Mouse (Mus musculus): ENCODE results near the gene Invs. TPM values are rescaled to one million over a fixed set of nuclear protein-coding genes. Genes with fewer than 3 reads are reported as not detected.

Gene Invs
- polyA plus RNA-seq, 1 experiment from 2014 or later = 10.2 TPM

DNA sequence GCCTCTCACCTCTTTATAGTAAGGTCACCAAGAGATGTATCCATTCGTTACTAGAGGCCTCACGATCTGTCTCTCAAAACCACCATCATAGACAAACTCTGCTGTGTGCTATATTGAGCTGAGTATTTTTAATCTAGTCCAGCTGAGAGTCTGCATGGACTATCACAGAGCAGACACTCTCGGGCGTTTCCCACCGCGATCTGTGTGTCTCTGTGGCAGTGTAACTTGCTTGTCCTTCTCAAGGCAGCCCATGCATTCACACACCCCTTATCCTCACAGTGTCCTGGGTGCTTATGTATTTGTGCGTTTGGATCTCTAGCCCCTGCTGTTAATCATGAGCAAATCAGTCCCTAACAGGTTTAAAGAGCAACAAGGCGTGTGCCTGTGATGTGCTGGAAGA is 133.9 kb downstream of the Invs start:
- Histone ChIP-seq H3K9ac (no peak overlapping the region), H3K9me3 (no peaks in the 10 kb centered on the region), H3K27ac (no peak overlapping the region), H3K4me1 (no peaks in the 10 kb centered on the region), H3K27me3 (no peaks in the 10 kb centered on the region), H3K4me2 (no peak overlapping the region), H3K4me3 (no peak overlapping the region), H3K36me3 (0 out of 2 replicates have a peak, but pooled peaks cover 8% of the 10 kb centered on the region)
- 89% methylated on average over 8 of the region's 8 CpGs for WGBS
- no peak for ATAC-seq (ENCODE audit: insufficient number of reproducible peaks, low FRiP score, low TSS enrichment, low read depth)

DNA sequence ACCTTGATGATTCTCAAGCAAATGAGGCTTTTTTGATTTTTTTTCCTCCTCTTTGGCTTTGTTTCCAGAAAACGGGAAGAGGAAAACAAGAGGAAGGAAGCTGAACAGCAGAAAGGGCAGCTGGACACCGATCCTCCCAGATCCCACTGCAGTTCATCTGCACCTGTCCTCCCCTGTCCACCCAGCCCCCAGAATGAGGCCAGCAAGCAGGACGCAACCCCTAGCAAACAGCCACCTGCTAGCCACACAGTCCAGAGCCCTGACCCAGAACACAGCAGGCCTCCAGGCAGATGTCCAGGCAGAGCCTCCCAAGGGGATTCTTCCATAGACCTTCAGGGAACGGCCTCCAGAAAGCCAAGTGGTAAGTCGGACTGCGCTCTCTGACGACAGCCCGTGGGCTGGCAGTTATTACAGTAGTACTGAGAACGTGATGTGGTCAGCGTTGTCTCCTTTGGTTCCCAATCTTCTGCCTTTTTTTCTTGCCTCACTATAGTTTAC is 136.3 kb downstream of the Invs start:
- no peak overlapping the region for H3K4me3 ChIP-seq
- ATAC-seq (ENCODE audit: insufficient number of reproducible peaks, low FRiP score, low TSS enrichment, low read depth) = no peak

DNA sequence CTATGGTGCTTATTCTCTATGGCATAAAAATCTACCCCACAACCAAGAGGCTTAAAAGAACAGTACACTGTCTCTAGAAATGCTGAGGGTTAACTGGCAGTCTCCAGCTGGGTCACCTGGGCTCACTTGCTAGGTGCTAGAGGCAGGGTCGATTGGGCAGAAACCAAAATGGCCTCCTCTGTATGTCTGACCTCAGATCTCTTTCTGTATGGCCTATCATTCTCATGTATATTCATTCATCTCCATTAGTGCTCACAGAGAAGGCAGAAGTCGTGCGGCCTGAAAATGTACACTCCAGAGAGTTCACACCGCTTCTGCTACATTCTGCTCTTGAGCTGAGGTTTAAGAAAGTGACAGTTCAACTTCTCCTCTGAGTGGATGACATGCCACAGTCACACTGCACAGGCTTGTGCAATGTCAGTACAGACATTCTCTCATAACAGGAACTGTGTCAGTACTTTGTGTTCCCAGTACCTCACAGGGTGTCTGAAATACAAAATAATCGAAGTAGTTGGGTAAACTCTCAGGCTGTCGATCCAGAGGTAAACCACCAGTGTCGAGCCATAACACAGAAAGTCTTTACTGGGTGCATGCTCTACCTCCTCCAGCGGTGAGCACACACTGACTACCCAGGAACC is 139.4 kb downstream of the Invs start:
- Histone ChIP-seq H3K27me3 (no peaks in the 10 kb centered on the region), H3K4me2 (no peak overlapping the region), H3K4me3 (no peak overlapping the region), H3K27ac (no peak overlapping the region), H3K36me3 (peaks cover 42% of the 10 kb centered on the region), H3K9me3 (no peaks in the 10 kb centered on the region), H3K4me1 (no peaks in the 10 kb centered on the region), H3K9ac (no peak overlapping the region)
- ATAC-seq (ENCODE audit: insufficient number of reproducible peaks, low FRiP score, low TSS enrichment, low read depth) = no peak
- WGBS = 90% methylated on average over 8 of the region's 8 CpGs

More for the DNA sequence above, 136.3 kb downstream of the Invs start:
- H3K27ac ChIP-seq = no peak overlapping the region
- no peaks in the 10 kb centered on the region for H3K4me1 ChIP-seq
- no peak overlapping the region for H3K4me2 ChIP-seq
- 79% methylated on average over 10 of the region's 10 CpGs for WGBS
- H3K9me3 ChIP-seq = no peaks in the 10 kb centered on the region
- peaks cover 16% of the 10 kb centered on the region for H3K36me3 ChIP-seq
- H3K9ac ChIP-seq = no peak overlapping the region
- no peaks in the 10 kb centered on the region for H3K27me3 ChIP-seq

DNA sequence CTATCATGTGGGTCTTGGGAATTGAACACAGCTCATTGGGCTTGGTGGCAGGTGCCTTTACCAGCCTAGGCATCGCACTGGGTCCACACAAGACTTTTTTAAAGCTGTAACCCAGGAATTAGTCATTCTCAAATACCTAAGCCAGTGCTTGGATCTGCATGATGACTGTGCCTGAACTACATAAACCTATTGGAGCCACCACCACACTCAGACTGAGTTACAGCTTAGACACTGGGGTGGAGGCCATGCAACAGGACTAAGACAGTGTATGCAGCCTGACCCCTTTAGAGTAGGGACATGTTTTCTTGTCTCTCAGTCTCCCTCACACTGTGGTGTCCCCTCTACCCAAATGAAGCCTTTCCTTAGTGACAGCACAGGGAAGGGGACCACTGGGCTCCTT is 143.1 kb downstream of the Invs start:
- no peak overlapping the region for H3K9ac ChIP-seq
- H3K27ac ChIP-seq = no peak overlapping the region
- H3K27me3 ChIP-seq = no peaks in the 10 kb centered on the region
- no peaks in the 10 kb centered on the region for H3K9me3 ChIP-seq
- no peak for ATAC-seq (ENCODE audit: insufficient number of reproducible peaks, low FRiP score, low TSS enrichment, low read depth)
- 88% methylated on average over 1 of the region's 1 CpGs for WGBS
- no peak overlapping the region for H3K4me3 ChIP-seq
- no peaks in the 10 kb centered on the region for H3K4me1 ChIP-seq
- H3K4me2 ChIP-seq = no peak overlapping the region
- peaks cover 43% of the 10 kb centered on the region for H3K36me3 ChIP-seq

DNA sequence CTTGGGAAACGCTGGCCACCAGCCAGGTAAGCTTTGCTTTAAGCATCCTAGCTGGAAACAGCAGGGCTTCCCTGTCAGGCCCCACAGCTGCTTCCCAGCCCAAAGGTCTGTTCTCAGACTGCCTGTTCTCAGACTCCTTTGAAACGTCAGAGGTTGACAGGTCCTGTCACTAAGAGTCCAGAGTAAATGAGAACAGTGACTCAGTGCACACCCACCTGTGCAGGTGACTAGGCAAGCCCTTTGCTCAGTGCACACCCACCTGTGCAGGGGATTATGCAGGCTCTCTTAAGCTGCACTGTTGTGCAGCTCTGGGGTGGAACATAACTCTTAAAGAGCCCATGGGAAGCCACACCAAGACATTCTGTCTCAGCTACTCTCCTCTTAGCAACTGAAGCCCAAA is 144.2 kb downstream of the Invs start:
- no peak overlapping the region for H3K27ac ChIP-seq
- peaks cover 48% of the 10 kb centered on the region for H3K36me3 ChIP-seq
- H3K4me2 ChIP-seq = no peak overlapping the region
- no peak overlapping the region for H3K4me3 ChIP-seq
- H3K9ac ChIP-seq = no peak overlapping the region
- ATAC-seq (ENCODE audit: insufficient number of reproducible peaks, low FRiP score, low TSS enrichment, low read depth) = no peak
- no peaks in the 10 kb centered on the region for H3K27me3 ChIP-seq
- no peaks in the 10 kb centered on the region for H3K9me3 ChIP-seq
- WGBS = 34% methylated on average over 2 of the region's 2 CpGs
- no peaks in the 10 kb centered on the region for H3K4me1 ChIP-seq

DNA sequence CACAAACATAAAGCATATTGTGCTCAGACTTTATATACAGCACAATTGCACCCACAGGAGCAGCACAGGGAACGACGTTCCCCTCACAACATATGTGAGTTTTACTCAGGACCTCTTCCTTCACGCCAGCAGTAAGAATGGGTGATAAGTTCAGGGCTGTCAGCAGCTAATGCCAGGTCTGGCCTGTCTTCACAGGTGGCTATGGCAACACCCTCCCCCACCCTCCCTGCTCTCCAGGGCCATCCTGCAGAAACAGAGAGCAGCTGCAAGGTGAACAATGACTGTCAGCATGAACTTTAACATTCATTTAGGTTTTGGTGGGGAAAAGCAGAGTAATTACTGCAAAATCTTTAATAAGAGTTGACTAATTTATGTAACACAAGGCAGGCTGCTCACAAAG is 147.9 kb downstream of the Invs start:
- Histone ChIP-seq H3K4me1 (no peaks in the 10 kb centered on the region), H3K4me3 (no peak overlapping the region), H3K9ac (no peak overlapping the region), H3K4me2 (no peak overlapping the region), H3K36me3 (peaks cover 58% of the 10 kb centered on the region), H3K27ac (no peak overlapping the region), H3K9me3 (no peaks in the 10 kb centered on the region), H3K27me3 (no peaks in the 10 kb centered on the region)
- ATAC-seq (ENCODE audit: insufficient number of reproducible peaks, low FRiP score, low TSS enrichment, low read depth) = no peak
- 72% methylated on average over 3 of the region's 3 CpGs for WGBS

DNA sequence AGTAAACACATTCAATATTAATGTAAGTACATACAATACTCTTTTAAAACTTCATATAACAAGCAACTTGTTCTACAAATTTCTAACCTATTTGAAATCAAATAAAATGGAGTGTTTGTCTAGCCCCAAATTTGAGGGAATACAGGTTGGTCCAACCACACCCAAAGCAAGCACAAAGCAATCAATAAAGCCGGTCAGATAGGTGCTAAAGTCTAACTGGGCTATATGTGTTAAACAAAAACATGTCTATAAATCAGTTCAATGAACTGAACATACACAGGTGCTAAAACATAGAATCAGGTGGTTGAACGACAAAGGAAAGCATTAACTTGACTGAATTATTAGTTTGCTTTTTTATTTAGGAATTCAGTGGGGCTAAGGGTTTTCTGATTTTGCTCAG is 148.5 kb downstream of the Invs start:
- Histone ChIP-seq H3K4me1 (no peaks in the 10 kb centered on the region), H3K4me3 (no peak overlapping the region), H3K27me3 (no peaks in the 10 kb centered on the region), H3K27ac (no peak overlapping the region), H3K9me3 (no peaks in the 10 kb centered on the region), H3K4me2 (no peak overlapping the region), H3K36me3 (peaks cover 57% of the 10 kb centered on the region), H3K9ac (no peak overlapping the region)
- no peak for ATAC-seq (ENCODE audit: insufficient number of reproducible peaks, low FRiP score, low TSS enrichment, low read depth)
- WGBS = 74% methylated on average over 2 of the region's 2 CpGs

DNA sequence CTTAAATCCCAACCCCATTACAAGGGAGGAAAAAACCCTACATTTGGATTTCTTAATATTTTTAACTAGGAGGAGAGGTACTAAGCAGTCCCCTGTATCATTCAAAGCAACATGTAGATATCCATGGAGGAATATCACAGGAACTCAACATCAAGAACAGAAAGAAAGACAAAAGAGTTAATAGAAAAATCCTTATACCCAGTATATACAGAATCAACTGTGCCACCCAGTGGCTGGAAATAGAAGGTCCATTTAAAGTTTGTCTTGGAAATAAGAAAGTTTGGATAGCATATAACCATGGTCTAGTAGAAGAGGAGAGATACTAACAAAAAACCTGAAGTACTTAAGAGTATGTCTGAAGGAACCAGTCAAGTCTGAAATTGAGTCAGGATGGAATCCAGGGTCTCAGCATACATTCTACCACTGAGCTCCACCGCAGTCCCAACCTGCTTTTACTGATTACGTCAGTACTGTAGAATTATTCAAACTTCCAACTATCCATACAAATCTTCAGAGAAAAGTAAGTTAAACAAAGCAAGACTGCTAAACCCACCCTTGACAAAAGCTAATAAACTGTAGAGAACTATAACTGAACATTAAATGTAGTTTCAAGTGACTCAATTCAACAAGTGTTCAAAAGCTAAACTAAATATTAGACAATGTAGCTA is 174.7 kb downstream of the Invs start:
- WGBS = 100% methylated on average over 2 of the region's 2 CpGs
- Histone ChIP-seq H3K4me2 (no peak overlapping the region), H3K27ac (no peak overlapping the region), H3K4me1 (no peaks in the 10 kb centered on the region), H3K9me3 (no peaks in the 10 kb centered on the region), H3K9ac (no peak overlapping the region), H3K4me3 (no peak overlapping the region), H3K36me3 (peaks cover 47% of the 10 kb centered on the region), H3K27me3 (no peaks in the 10 kb centered on the region)
- ATAC-seq (ENCODE audit: insufficient number of reproducible peaks, low FRiP score, low TSS enrichment, low read depth) = no peak

DNA sequence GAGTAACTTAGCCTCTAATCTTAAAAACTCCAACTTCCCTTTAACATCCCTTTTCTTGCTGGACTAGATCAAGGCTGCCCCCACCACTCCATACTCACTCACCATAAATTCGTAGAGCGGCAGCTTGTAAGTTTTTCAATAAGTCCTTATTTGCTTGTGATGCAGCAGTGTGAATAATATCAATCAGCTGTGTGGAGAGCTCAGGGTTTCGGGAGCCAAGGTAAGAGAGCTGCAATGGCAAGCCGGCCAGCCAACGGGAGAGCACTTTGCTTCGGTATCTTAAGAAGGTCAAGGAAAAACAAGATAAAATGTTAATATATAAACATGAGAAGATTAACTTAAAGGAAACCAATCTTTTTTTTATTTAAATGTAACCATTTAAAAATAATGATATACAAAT is 178.9 kb downstream of the Invs start:
- Histone ChIP-seq H3K4me2 (no peak overlapping the region), H3K27ac (no peak overlapping the region), H3K4me3 (no peak overlapping the region), H3K9ac (no peak overlapping the region), H3K4me1 (no peaks in the 10 kb centered on the region), H3K9me3 (no peaks in the 10 kb centered on the region), H3K27me3 (no peaks in the 10 kb centered on the region), H3K36me3 (peaks cover 46% of the 10 kb centered on the region)
- WGBS = 94% methylated on average over 6 of the region's 6 CpGs
- no peak for ATAC-seq (ENCODE audit: insufficient number of reproducible peaks, low FRiP score, low TSS enrichment, low read depth)

DNA sequence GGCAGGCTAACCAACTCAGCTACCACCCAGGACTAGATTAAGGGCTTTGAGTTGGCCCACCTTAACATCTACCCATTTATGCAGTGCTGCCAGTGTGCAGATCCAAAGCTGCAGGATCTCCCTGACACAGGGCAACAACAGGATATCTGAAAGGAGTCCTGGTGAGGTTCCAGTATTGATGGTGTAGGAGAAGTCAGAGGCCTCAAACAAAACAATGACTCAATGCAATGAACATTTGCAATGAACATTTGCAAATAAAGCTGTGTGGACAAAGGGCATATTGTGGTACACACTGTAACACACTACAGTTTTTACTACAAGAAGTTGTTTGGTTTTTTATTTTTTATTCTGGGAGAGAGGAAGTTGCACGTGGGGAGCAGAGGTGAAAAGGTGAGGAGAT is 181.5 kb downstream of the Invs start:
- H3K4me1 ChIP-seq = no peaks in the 10 kb centered on the region
- peaks cover 39% of the 10 kb centered on the region for H3K36me3 ChIP-seq
- H3K4me3 ChIP-seq = no peak overlapping the region
- no peaks in the 10 kb centered on the region for H3K9me3 ChIP-seq
- no peak overlapping the region for H3K27ac ChIP-seq
- H3K27me3 ChIP-seq = no peaks in the 10 kb centered on the region
- ATAC-seq (ENCODE audit: insufficient number of reproducible peaks, low FRiP score, low TSS enrichment, low read depth) = no peak
- 74% methylated on average over 1 of the region's 1 CpGs for WGBS
- no peak overlapping the region for H3K9ac ChIP-seq
- H3K4me2 ChIP-seq = no peak overlapping the region

DNA sequence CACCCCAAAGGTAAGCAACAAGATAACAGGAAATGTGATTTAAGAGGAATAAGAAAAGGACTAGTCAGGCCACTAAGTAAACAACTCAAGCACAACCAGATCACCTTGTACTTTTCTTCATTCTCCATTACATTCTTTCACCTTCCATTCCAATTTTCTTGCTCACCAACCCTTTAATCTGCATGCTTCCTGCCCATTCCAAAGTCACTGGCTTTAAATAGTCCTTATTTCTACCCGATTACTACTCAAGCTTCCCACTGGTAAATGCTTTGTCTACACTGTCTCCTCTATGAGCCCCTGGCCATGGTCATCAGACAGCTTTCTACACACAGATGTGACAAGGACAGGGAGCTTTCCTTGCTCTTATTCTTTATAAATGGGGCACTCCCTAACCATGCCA is 191.4 kb downstream of the Invs start:
- Histone ChIP-seq H3K36me3 (peaks cover 16% of the 10 kb centered on the region), H3K27ac (no peak overlapping the region), H3K4me1 (peaks cover 10% of the 10 kb centered on the region), H3K4me2 (no peak overlapping the region), H3K9ac (no peak overlapping the region), H3K9me3 (no peaks in the 10 kb centered on the region), H3K4me3 (peak overlapping the region; percentile 8; the same call in 1 of the 2 replicates), H3K27me3 (no peaks in the 10 kb centered on the region)
- WGBS = 45% methylated on average over 1 of the region's 1 CpGs
- ATAC-seq (ENCODE audit: insufficient number of reproducible peaks, low FRiP score, low TSS enrichment, low read depth) = no peak

DNA sequence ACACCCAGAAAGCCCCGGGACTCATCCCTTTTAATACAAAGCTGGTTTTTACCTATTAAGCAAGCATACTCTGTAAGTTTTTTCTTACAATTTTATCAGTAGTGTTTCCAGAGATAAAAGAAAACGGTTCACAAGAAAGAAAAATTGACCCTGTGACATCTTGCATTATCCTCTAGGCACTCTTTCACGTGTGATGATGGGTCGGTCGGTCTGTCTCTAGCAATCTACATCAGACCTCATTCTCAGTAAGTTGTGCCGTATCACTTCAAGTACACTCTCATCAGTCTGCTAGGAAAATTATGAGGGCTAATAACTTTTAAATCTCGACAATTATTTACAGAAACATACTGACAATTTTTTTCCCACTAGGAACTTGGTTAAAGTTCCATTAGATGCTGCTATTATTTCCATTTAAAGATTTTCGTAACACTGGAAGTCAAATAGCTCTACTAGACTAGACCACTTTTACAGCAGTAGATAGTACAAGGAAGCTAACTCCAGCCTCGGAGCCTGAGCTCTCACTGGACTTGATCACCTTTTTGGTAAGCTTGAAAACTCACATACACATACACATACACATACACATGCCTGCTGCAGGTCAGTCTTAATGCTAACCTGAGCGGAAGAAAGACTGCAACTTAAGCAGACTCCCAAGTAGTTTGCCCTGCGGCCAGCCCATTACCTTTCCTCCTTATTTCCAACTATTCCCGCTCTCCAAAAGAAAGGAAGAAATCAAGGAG is 192.7 kb downstream of the Invs start:
- 11% methylated on average over 12 of the region's 12 CpGs for WGBS
- H3K36me3 ChIP-seq = peaks cover 10% of the 10 kb centered on the region
- H3K4me2 ChIP-seq = peak overlapping the region; percentile 60
- H3K9ac ChIP-seq = peak overlapping the region; percentile 95
- ATAC-seq (ENCODE audit: insufficient number of reproducible peaks, low FRiP score, low TSS enrichment, low read depth) = no peak
- H3K9me3 ChIP-seq = no peaks in the 10 kb centered on the region
- peaks cover 10% of the 10 kb centered on the region for H3K4me1 ChIP-seq
- H3K27me3 ChIP-seq = no peaks in the 10 kb centered on the region
- H3K27ac ChIP-seq = 0 out of 2 replicates have a peak overlapping the region, but pooled peaks have one; percentile 87
- H3K4me3 ChIP-seq = peak overlapping the region; percentile 98
